Mouse (Mus musculus) ES-E14 (cell line): ENCODE measurements around the gene Etv6.

Experiments
- CHD2 ChIP-seq: IDR thresholded peaks from 2 replicates; pipeline ENCODE4 v1.6.1; 2014; ENCODE audit warnings: mild to moderate bottlenecking, low read depth, low read length, inconsistent platforms
- ZC3H11A ChIP-seq: IDR thresholded peaks from 2 replicates; pipeline ENCODE4 v1.6.1; 2012; ENCODE audit warnings: low read depth, mild to moderate bottlenecking, inconsistent platforms, low read length, borderline replicate concordance

DNA sequence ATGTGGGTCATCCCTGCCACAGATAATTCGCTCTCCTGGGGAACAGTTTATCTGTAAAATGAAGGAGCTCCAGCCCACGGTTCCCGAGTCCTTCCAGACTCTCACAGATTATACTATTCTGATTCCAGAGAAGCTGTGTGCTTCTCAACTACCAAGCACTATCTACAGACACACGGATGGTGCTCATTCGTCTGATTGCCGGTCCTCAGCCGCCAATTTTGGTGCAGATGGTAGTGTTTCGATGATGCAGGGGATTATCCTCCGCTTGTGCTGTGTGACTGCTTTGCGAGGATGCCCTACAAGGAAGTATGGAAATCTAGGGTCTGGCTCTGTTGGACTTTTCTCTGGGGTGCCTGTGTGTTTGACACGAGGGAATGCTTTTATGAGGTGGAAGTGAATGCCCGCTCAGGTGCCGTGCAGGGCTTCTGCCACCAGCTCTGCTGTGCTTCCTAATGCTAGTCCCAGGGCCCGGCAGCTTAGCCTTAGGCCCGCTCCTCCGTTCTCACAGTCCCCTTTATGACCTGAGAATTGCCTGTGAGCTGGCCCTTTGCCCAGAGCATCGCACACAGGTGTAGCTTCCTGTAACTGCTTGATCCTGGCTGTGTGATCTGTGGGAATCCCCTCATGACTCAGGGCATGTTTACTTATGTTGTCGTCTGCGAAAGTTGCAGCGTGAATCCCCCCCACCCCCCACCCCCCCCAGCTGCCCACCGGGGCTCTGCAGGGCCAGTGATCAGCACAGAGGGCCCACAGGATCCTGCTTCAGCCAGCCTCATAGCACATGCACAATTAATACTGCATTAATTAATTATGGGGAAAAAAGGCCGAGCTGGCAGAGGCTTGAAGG, 112.3 kb downstream of the Etv6 start:
- TF ChIP-seq CHD2 (no peak), ZC3H11A (no peak)
